Mouse (Mus musculus) hindbrain, postnatal 0 days (tissue): Measurements from ENCODE around the gene Slc35e1. TPM values are rescaled to one million over a fixed set of nuclear protein-coding genes. Genes with fewer than 3 reads are reported as not detected.
A peak's percentile ranks its signal among the peaks of the same experiment; 100 is the strongest.

Experiments
- ATAC-seq: fragments of 200-750 bp; cut with Nextera tagmentation; 2 replicates; pipeline ENCODE4 v1.8.0; 2017; ENCODE audit warnings: mild to moderate bottlenecking, moderate TSS enrichment, moderate library complexity
- DNase-seq: peaks from one replicate; pipeline ENCODE4 v3.0.0-alpha.2; 2015; ENCODE audit warnings: low spot score
- H3K27ac ChIP-seq: fragments of 300-500 bp; sonication (generic); 2 replicates; pipeline ENCODE4 v1.5.1; 2014; ENCODE audit warnings: mild to moderate bottlenecking
- H3K27me3 ChIP-seq: fragments of 300-500 bp; sonication (generic); 2 replicates; pipeline ENCODE4 v1.6.1; 2014; ENCODE audit warnings: low read length, mixed read lengths; ENCODE audit not compliant: insufficient read depth
- H3K36me3 ChIP-seq: fragments of 300-500 bp; sonication (generic); 2 replicates; pipeline ENCODE4 v1.6.1; 2014; ENCODE audit warnings: low read length, mixed read lengths; ENCODE audit not compliant: insufficient read depth
- H3K4me1 ChIP-seq: fragments of 300-500 bp; sonication (generic); 2 replicates; pipeline ENCODE4 v1.6.1; 2014; ENCODE audit warnings: antibody characterized with exemption, low read length, mixed read lengths; ENCODE audit not compliant: insufficient read depth
- H3K4me2 ChIP-seq: fragments of 300-500 bp; sonication (generic); 2 replicates; pipeline ENCODE4 v1.6.1; 2014; ENCODE audit warnings: low read depth, mild to moderate bottlenecking, low read length, moderate library complexity, mixed read lengths
- H3K4me3 ChIP-seq: fragments of 300-500 bp; sonication (generic); 2 replicates; pipeline ENCODE4 v1.5.1; 2014; ENCODE audit warnings: low read length
- H3K9ac ChIP-seq: fragments of 300-500 bp; sonication (generic); replicated peaks from 2 replicates; pipeline ENCODE4 v1.6.1; 2014; ENCODE audit warnings: mild to moderate bottlenecking, low read length, moderate library complexity, mixed read lengths
- H3K9me3 ChIP-seq: fragments of 300-500 bp; sonication (generic); 2 replicates; pipeline ENCODE4 v1.6.1; 2016; ENCODE audit warnings: low read length, mixed read lengths
- CTCF ChIP-seq: IDR thresholded peaks from 2 replicates; pipeline ENCODE4 v1.5.1; 2016; ENCODE audit warnings: antibody characterized with exemption, control low read depth, low read depth
- WGBS: fragments of 180-500 bp; shearing (Covaris S2); extraction: QIAGEN DNeasy Blood & Tissue Kit; methylation state at CpG from one replicate; pipeline ENCODE4 v1.1.7; 2014; 5-methylcytosine and 5-hydroxymethylcytosine counted together
- polyA plus RNA-seq: library from polyadenylated mRNA; unstranded; fragments of >200 nt; fragmentation: Nextera tagmentation; extraction: Ambion mirVana; gene quantifications from 2 replicates; pipeline ENCODE4 v1.2.1, GENCODE M21; 2015
- total RNA-seq: library from RNA; depleted of rRNA; stranded (reverse); fragments of >200 nt; gene quantifications from 2 replicates; pipeline ENCODE4 v1.2.3, GENCODE M21; 2014

Slc35e1 gene
- total and polyA plus RNA-seq, 2 experiments from 2014 or later = 12.5 to 57.3 TPM

DNA sequence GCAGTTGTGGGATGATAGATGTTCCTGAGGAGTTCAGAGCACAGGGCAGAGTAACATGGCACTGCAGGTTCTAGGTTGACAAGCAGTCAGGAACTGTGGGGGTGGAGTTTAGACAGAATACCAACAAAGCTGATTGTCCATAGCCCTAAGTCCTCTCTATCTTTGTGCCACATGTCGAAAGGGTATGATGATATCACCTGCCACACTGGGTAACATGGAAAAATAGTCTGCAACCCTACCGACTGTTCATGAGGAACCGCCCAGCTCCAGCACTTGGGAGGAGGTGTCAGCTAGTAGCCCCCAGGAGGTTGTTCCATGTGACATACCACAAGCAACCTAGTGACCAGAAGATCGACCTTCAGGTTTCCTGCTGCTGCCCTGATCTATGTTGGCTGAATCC is 6.1 kb upstream of the Slc35e1 start:
- Histone ChIP-seq H3K4me1 (peaks cover 3% of the 10 kb centered on the region), H3K9me3 (no peaks in the 10 kb centered on the region), H3K9ac (no peak overlapping the region), H3K27me3 (no peaks in the 10 kb centered on the region), H3K4me2 (no peak overlapping the region), H3K36me3 (peaks cover 18% of the 10 kb centered on the region), H3K27ac (no peak overlapping the region), H3K4me3 (no peak overlapping the region)
- ATAC-seq (no peak), DNase-seq (no peak)
- WGBS = 93% methylated on average over 4 of the region's 4 CpGs
- TF ChIP-seq CTCF = no peak

DNA sequence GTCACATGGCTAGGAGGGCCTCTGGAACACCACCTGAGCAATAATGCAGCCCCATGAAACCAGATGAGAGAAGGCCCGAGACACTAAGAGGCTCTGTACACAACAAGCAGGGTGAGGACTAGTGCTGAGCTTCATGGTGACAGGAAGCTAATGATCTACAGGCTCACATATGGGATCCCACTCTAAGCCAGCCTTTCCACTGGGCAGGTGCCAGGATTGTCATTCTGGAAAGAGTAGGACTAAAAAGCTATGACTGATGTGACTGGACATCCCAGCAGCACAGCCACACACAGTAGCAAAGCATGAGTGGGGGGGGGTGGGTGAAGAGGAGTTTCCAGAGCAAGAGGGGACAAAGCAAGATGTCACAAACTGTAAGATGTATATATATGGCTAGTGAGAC is 5.5 kb upstream of the Slc35e1 start:
- WGBS = 88% methylated on average over 1 of the region's 1 CpGs
- Histone ChIP-seq H3K27ac (no peak overlapping the region), H3K27me3 (no peaks in the 10 kb centered on the region), H3K36me3 (peaks cover 18% of the 10 kb centered on the region), H3K9ac (no peak overlapping the region), H3K4me3 (no peak overlapping the region), H3K4me2 (no peak overlapping the region), H3K4me1 (peaks cover 6% of the 10 kb centered on the region), H3K9me3 (no peaks in the 10 kb centered on the region)
- ATAC-seq (no peak), DNase-seq (no peak)
- TF ChIP-seq CTCF = no peak

DNA sequence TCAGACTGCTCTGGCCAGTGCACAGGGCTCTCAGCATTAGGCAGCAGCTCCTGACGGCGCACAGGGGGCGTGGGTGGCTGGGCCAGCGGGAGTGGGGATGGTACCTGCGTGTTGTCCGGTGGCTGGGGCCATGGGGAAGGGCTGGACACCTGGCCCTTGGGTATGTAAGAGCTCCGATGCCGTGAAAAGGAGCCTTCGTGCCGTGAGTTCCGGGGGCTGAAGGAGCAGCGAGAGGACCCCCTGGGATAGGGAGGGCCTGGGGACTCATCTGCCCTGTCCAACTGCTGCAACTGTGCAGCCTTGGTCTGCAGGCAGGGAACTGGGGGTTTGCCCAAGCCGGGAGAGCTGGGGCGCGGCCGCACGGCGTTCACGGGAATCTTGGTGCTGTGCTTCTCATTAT is 3.8 kb upstream of the Slc35e1 start:
- no peak for ATAC-seq
- H3K27me3 ChIP-seq = no peaks in the 10 kb centered on the region
- H3K4me1 ChIP-seq = peaks cover 13% of the 10 kb centered on the region
- H3K4me3 ChIP-seq = no peak overlapping the region
- no peak overlapping the region for H3K9ac ChIP-seq
- H3K27ac ChIP-seq = no peak overlapping the region
- TF ChIP-seq CTCF = no peak
- 93% methylated on average over 19 of the region's 19 CpGs for WGBS
- no peak for DNase-seq
- no peaks in the 10 kb centered on the region for H3K9me3 ChIP-seq
- H3K36me3 ChIP-seq = peaks cover 18% of the 10 kb centered on the region
- H3K4me2 ChIP-seq = no peak overlapping the region

DNA sequence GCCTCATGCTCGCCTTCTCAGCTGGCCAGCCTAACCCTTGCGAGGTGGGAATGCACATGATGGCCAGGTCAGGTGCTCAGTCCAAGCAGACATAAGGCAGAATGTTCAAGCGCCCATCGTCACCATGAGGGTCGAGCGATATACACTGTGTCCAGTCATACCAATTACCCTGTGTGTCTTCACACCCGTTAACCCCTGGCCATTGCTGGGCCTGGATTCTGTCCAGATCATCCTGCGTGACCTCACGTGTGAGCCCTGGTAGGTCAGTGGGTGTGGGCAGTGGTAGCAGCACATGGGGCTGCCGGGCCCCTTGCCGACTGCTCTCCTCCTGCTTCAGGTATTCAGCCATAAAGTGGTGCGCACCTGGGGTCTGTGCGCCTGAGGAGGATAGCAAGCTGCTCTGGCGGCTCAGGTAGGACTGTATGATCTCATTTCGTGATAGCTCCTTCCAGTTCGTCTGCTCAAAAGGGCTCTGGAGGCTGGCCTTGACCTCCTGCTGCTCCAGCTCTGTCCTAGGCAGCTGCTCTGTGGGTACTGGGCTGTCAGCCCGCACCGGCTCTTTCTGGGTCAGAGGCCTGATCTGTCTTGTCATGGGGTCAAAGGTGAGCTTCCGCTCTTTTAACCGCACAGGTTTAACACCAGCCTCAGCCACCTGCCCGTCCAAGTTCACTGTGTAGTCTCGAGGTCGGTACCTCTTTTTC is 3.1 kb upstream of the Slc35e1 start:
- Histone ChIP-seq H3K27me3 (no peaks in the 10 kb centered on the region), H3K9ac (no peak overlapping the region), H3K4me2 (no peak overlapping the region), H3K4me3 (no peak overlapping the region), H3K36me3 (peaks cover 18% of the 10 kb centered on the region), H3K27ac (no peak overlapping the region), H3K9me3 (no peaks in the 10 kb centered on the region), H3K4me1 (peaks cover 18% of the 10 kb centered on the region)
- ATAC-seq (no peak), DNase-seq (no peak)
- TF ChIP-seq CTCF = no peak
- 83% methylated on average over 23 of the region's 23 CpGs for WGBS

DNA sequence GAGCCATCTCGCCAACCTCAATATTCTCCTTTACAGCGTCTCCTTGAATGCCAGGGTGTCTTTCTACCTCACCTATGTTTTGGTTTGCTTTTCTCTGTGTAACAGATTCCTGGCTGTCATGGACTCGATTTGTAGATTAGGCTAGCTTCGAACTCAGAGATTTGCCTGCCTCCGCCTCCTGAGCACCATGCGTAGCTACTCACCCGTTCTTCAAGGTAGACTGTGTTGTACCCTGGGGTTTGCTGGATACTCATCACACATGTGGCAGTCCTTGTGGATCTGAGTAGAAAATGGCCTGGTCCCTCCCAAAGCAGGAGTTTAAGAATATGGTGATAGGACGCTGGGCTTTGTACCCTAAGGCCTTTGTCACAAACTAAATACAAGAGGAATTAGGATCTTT is 967 bp upstream of the Slc35e1 start:
- ATAC-seq = no peak
- H3K4me2 ChIP-seq = peak overlapping the region; percentile 82
- H3K9me3 ChIP-seq = no peaks in the 10 kb centered on the region
- H3K4me1 ChIP-seq = peaks cover 20% of the 10 kb centered on the region
- DNase-seq = peak; percentile 10
- peak overlapping the region; percentile 81 for H3K9ac ChIP-seq
- H3K27me3 ChIP-seq = no peaks in the 10 kb centered on the region
- WGBS = 14% methylated on average over 8 of the region's 8 CpGs
- H3K27ac ChIP-seq = peak overlapping the region; percentile 85
- peaks cover 26% of the 10 kb centered on the region for H3K36me3 ChIP-seq
- no peak for TF ChIP-seq CTCF
- H3K4me3 ChIP-seq = peak overlapping the region; percentile 91

DNA sequence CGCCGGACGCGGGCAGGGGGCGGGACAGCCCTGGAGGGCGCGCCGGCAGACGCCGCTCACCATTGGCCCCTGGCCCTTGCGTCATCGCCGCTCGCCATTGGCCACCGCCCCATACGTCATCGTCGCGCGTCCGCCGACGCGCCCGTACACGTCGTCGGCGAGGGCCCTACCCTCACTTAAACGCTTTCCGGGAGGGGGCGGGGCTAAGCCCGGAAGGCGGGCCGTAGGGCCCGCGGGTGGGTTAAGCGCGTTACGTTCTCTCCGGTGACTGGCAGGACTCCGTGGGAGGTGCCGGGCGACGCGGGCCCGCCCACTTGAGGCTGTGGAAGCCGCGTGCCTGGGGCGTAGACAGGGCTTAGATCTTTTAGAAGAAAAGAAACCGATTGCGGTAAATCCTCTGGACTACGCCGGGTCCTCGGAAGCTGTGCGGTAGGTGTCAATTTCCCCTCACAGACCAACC is 238 bp upstream of the Slc35e1 start:
- Histone ChIP-seq H3K27me3 (no peaks in the 10 kb centered on the region), H3K27ac (peak overlapping the region; percentile 85), H3K4me1 (peaks cover 20% of the 10 kb centered on the region), H3K9me3 (no peaks in the 10 kb centered on the region), H3K9ac (peak overlapping the region; percentile 81), H3K4me2 (peak overlapping the region; percentile 89), H3K36me3 (peaks cover 26% of the 10 kb centered on the region), H3K4me3 (peak overlapping the region; percentile 91)
- peak; percentile 98 for ATAC-seq
- no peak for TF ChIP-seq CTCF
- under 1% methylated on average over 53 of the region's 56 CpGs for WGBS
- peak; percentile 100 for DNase-seq

DNA sequence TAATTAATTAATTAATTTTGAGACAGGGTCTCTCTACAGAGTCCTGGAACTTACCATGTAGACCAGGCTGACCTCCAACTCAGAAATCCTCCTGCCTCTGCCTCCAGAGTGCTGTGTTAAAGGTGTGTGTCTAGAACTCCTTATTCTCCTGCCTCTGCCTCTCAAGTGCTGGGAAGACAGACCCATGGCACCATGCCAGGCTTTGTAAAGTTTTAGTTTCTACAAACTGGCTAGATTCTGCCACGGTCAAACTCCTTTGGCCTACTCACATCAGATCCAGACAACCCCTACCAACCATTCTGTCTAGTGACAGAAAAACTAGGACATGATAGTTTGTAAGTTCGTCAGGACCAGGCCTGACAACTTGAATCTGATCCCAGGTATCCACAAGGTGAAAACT is 1.4 kb downstream of the Slc35e1 start:
- no peak for DNase-seq
- Histone ChIP-seq H3K36me3 (peaks cover 24% of the 10 kb centered on the region), H3K9ac (no peak overlapping the region), H3K27me3 (no peaks in the 10 kb centered on the region), H3K27ac (no peak overlapping the region), H3K9me3 (no peaks in the 10 kb centered on the region), H3K4me1 (peaks cover 20% of the 10 kb centered on the region), H3K4me2 (peak overlapping the region; percentile 89; the same call in 1 of the 2 replicates), H3K4me3 (peak overlapping the region; percentile 91; the same call in 1 of the 2 replicates)
- no peak for TF ChIP-seq CTCF
- no peak for ATAC-seq
- WGBS = 85% methylated on average over 2 of the region's 2 CpGs
